Mouse (Mus musculus): ENCODE measurements around the gene Plppr5. TPM values are rescaled to one million over a fixed set of nuclear protein-coding genes. Genes with fewer than 3 reads are reported as not detected.

Plppr5 gene
- polyA plus RNA-seq, 1 experiment from 2014 or later = not detected

GRCm38 (mm10) chr3:117723390-117723789, 148.8 kb downstream of the Plppr5 start:
- no peak overlapping the region for H3K27ac ChIP-seq (replicated peaks)
- H3K4me3 ChIP-seq = no peak overlapping the region
- DNase-seq (ENCODE audit: low spot score) = no peak
- H3K27me3 ChIP-seq (ENCODE audit: low read depth, poor library complexity, severe bottlenecking) = no peaks in the 10 kb centered on the region
- no peaks in the 10 kb centered on the region for H3K4me1 ChIP-seq
- no peaks in the 10 kb centered on the region for H3K36me3 ChIP-seq
- no peaks in the 10 kb centered on the region for H3K9me3 ChIP-seq (replicated peaks)

- no peaks in the 10 kb centered on the region for H3K36me3 ChIP-seq
- DNase-seq (ENCODE audit: low spot score) = no peak
- no peak overlapping the region for H3K4me3 ChIP-seq
- no peaks in the 10 kb centered on the region for H3K4me1 ChIP-seq
- H3K27ac ChIP-seq (replicated peaks) = no peak overlapping the region
- no peaks in the 10 kb centered on the region for H3K27me3 ChIP-seq (ENCODE audit: low read depth, poor library complexity, severe bottlenecking)
- no peaks in the 10 kb centered on the region for H3K9me3 ChIP-seq (replicated peaks)
- WGBS = 73% methylated on average over 5 of the region's 5 CpGs
Measured at GRCm38 (mm10) chr3:117724521-117724920, 149.9 kb downstream of the Plppr5 start.

- no peaks in the 10 kb centered on the region for H3K9me3 ChIP-seq (replicated peaks)
- H3K27me3 ChIP-seq (ENCODE audit: low read depth, poor library complexity, severe bottlenecking) = no peaks in the 10 kb centered on the region
- H3K4me1 ChIP-seq = no peaks in the 10 kb centered on the region
- no peak for DNase-seq (ENCODE audit: low spot score)
- no peaks in the 10 kb centered on the region for H3K36me3 ChIP-seq
- H3K27ac ChIP-seq (replicated peaks) = no peak overlapping the region
- WGBS = 83% methylated on average over 1 of the region's 1 CpGs
- no peak overlapping the region for H3K4me3 ChIP-seq
Measured at GRCm38 (mm10) chr3:117725501-117725900, 150.9 kb downstream of the Plppr5 start.

GRCm38 (mm10) chr3:117728136-117728535, 153.5 kb downstream of the Plppr5 start:
- no peak for DNase-seq (ENCODE audit: low spot score)
- Histone ChIP-seq H3K9me3 (replicated peaks) (no peaks in the 10 kb centered on the region), H3K27me3 (ENCODE audit: low read depth, poor library complexity, severe bottlenecking) (no peaks in the 10 kb centered on the region), H3K4me3 (no peak overlapping the region), H3K27ac (replicated peaks) (no peak overlapping the region), H3K36me3 (no peaks in the 10 kb centered on the region), H3K4me1 (no peaks in the 10 kb centered on the region)
- 48% methylated on average over 1 of the region's 1 CpGs for WGBS

- H3K36me3 ChIP-seq = no peaks in the 10 kb centered on the region
- no peaks in the 10 kb centered on the region for H3K4me1 ChIP-seq
- WGBS = 74% methylated on average over 9 of the region's 9 CpGs
- no peak overlapping the region for H3K27ac ChIP-seq (replicated peaks)
- H3K9me3 ChIP-seq (replicated peaks) = no peaks in the 10 kb centered on the region
- DNase-seq (ENCODE audit: low spot score) = no peak
- no peak overlapping the region for H3K4me3 ChIP-seq
- H3K27me3 ChIP-seq (ENCODE audit: low read depth, poor library complexity, severe bottlenecking) = no peaks in the 10 kb centered on the region
Measured at GRCm38 (mm10) chr3:117729121-117730072, 154.8 kb downstream of the Plppr5 start.

GRCm38 (mm10) chr3:117731545-117731944, 156.9 kb downstream of the Plppr5 start:
- no peaks in the 10 kb centered on the region for H3K4me1 ChIP-seq
- H3K4me3 ChIP-seq = no peak overlapping the region
- H3K27me3 ChIP-seq (ENCODE audit: low read depth, poor library complexity, severe bottlenecking) = no peaks in the 10 kb centered on the region
- no peaks in the 10 kb centered on the region for H3K36me3 ChIP-seq
- DNase-seq (ENCODE audit: low spot score) = no peak
- 82% methylated on average over 3 of the region's 3 CpGs for WGBS
- no peak overlapping the region for H3K27ac ChIP-seq (replicated peaks)
- no peaks in the 10 kb centered on the region for H3K9me3 ChIP-seq (replicated peaks)

- no peaks in the 10 kb centered on the region for H3K27me3 ChIP-seq (ENCODE audit: low read depth, poor library complexity, severe bottlenecking)
- WGBS = 80% methylated on average over 4 of the region's 4 CpGs
- no peaks in the 10 kb centered on the region for H3K4me1 ChIP-seq
- no peak for DNase-seq (ENCODE audit: low spot score)
- no peaks in the 10 kb centered on the region for H3K36me3 ChIP-seq
- no peaks in the 10 kb centered on the region for H3K9me3 ChIP-seq (replicated peaks)
- H3K27ac ChIP-seq (replicated peaks) = no peak overlapping the region
- no peak overlapping the region for H3K4me3 ChIP-seq
Measured at GRCm38 (mm10) chr3:117732661-117733060, 158.0 kb downstream of the Plppr5 start.

Other genes with a start within 250 kb of the Plppr5 start
- gene Plppr4, start 214.0 kb upstream of the Plppr5 start, polyA plus RNA-seq (2016; fragmentation: Nextera tagmentation; extraction: Ambion mirVana) = 0.11 and 0.31 TPM in 2 replicates

Measured in midbrain, embryonic 10.5 days (tissue).